Mouse (Mus musculus) spleen, embryonic (tissue): ENCODE measurements around the gene Xpo6.

ENCODE experiments used
- CTCF ChIA-PET: fragments of 350-600 bp; sonication (Branson Sonifier 250); formaldehyde crosslinking; loops from one replicate; lab custom pipeline; 2022; lab: Charles Lee

Xpo6 gene

GRCm38 (mm10) chr7:126200178-126200996 lies at the start of gene Xpo6:
Gene Xpo6 (minus strand): TSS chr7:126200501.
- CTCF ChIA-PET = interaction anchor here (0.7 kb wide), 1 partner anchor 36 kb away, joined by 6 read pairs; no protein-coding TSS in a partner anchor

GRCm38 (mm10) chr7:126249986-126250385 lies 49.7 kb upstream of the Xpo6 start:
- CTCF ChIA-PET = interaction anchor here (0.6 kb wide), 1 partner anchor 135 kb away, joined by 7 read pairs; no protein-coding TSS in a partner anchor

- CTCF ChIA-PET = no interaction called here
Measured at GRCm38 (mm10) chr7:126249146-126249545, 48.8 kb upstream of the Xpo6 start.

- CTCF ChIA-PET = no interaction called here
Measured at GRCm38 (mm10) chr7:126248641-126249141, 48.4 kb upstream of the Xpo6 start.

GRCm38 (mm10) chr7:126248088-126248487 lies 47.8 kb upstream of the Xpo6 start:
- CTCF ChIA-PET = no interaction called here

GRCm38 (mm10) chr7:126244168-126244750 lies 44.0 kb upstream of the Xpo6 start:
- CTCF ChIA-PET = no interaction called here

GRCm38 (mm10) chr7:126240814-126241360 lies 40.6 kb upstream of the Xpo6 start:
- CTCF ChIA-PET = no interaction called here

- CTCF ChIA-PET = interaction anchor here (0.6 kb wide), 1 partner anchor 35 kb away, joined by 5 read pairs; no protein-coding TSS in a partner anchor
Measured at GRCm38 (mm10) chr7:126236794-126237192, 36.5 kb upstream of the Xpo6 start.

GRCm38 (mm10) chr7:126236083-126236793 lies 35.9 kb upstream of the Xpo6 start:
- CTCF ChIA-PET = no interaction called here

GRCm38 (mm10) chr7:126234611-126235010 lies 34.3 kb upstream of the Xpo6 start:
- CTCF ChIA-PET = no interaction called here

- CTCF ChIA-PET = interaction anchor here (0.7 to 1.1 kb wide), 2 partner anchors 97 to 113 kb away, joined by 5 to 7 read pairs; no protein-coding TSS in a partner anchor
Measured at GRCm38 (mm10) chr7:126232345-126233071, 32.2 kb upstream of the Xpo6 start.

- CTCF ChIA-PET = no interaction called here
Measured at GRCm38 (mm10) chr7:126230357-126231148, 30.3 kb upstream of the Xpo6 start.

GRCm38 (mm10) chr7:126226136-126226535 lies 25.8 kb upstream of the Xpo6 start:
- CTCF ChIA-PET = no interaction called here

GRCm38 (mm10) chr7:126222753-126223152 lies 22.5 kb upstream of the Xpo6 start:
- CTCF ChIA-PET = interaction anchor here (0.6 to 0.7 kb wide), 2 partner anchors 34 to 84 kb away, joined by 3 read pairs; no protein-coding TSS in a partner anchor

GRCm38 (mm10) chr7:126220611-126221010 lies 20.3 kb upstream of the Xpo6 start:
- CTCF ChIA-PET = interaction anchor here (0.6 kb wide), 1 partner anchor 16 kb away, joined by 3 read pairs; no protein-coding TSS in a partner anchor

GRCm38 (mm10) chr7:126218311-126218710 lies 18.0 kb upstream of the Xpo6 start:
- CTCF ChIA-PET = no interaction called here

GRCm38 (mm10) chr7:126216867-126217266 lies 16.6 kb upstream of the Xpo6 start:
- CTCF ChIA-PET = no interaction called here

GRCm38 (mm10) chr7:126210856-126211255 lies 10.6 kb upstream of the Xpo6 start:
- CTCF ChIA-PET = no interaction called here

- CTCF ChIA-PET = interaction anchor here (0.7 kb wide), 2 partner anchors 36 to 37 kb away, joined by 5 to 6 read pairs; no protein-coding TSS in a partner anchor
Measured at GRCm38 (mm10) chr7:126200997-126201345, 670 bp upstream of the Xpo6 start.

GRCm38 (mm10) chr7:126199691-126200102 lies 604 bp downstream of the Xpo6 start:
- CTCF ChIA-PET = interaction anchor here (0.5 kb wide), 1 partner anchor 1702 kb away, joined by 4 read pairs; no protein-coding TSS in a partner anchor
